Mouse (Mus musculus) thymus, postnatal 36 days (tissue): ENCODE measurements around the gene Cep55.
A peak's percentile ranks its signal among the peaks of the same experiment; 100 is the strongest.

Experiments
- DNase-seq, 2 experiments: peaks; one replicate each; pipeline ENCODE4 v3.0.0; 2022; ENCODE audit warnings: mixed read lengths in 2 of 2

Cep55 gene

DNA sequence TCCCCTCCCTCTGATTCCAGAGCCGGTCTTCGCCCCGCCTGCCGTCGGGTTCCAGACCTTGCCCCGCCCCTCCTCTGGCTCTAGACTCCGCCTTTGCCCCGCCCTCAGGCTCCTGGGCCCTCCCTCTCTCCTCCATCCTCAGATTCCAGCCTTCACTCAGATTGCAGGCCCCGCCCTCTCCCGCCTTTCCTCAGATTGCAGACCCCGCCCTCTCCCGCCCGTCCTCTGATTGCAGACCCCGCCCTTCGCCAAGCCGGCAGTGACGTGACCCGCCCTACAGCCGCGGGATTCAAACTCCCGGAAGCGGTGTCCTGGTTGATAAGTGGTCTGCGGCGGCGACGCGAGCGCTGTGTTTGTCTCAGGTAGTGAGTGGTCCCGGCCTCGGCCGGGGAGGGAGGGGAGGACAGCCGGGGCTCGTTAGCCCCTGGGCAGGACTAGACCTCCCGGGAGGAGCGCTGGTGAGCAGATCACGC, at the start of gene Cep55:
TSS of gene Cep55 (plus strand) at position 292 of the 473 bp plus-strand sequence.
- DNase-seq, result peak; percentile 97

DNA sequence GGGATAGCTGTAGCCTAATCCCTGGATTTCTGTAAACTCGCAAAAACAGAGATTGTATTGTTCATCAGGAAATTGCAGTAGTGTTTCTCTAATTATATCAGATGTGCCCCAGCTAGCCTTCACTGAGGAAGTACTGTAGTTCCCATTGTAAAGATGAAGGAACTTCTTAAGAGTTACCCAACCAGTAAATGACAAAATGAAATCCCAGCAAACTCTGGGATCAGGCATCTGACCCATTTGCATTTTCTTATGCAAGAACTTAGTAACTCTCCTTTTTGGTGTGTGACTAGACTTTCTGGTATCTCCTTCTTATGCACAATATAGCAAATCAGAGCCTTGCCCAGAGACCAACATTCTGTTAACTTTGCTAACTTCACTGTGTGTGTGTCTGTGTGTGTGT, 43.4 kb upstream of the Cep55 start:
- no peak for DNase-seq

DNA sequence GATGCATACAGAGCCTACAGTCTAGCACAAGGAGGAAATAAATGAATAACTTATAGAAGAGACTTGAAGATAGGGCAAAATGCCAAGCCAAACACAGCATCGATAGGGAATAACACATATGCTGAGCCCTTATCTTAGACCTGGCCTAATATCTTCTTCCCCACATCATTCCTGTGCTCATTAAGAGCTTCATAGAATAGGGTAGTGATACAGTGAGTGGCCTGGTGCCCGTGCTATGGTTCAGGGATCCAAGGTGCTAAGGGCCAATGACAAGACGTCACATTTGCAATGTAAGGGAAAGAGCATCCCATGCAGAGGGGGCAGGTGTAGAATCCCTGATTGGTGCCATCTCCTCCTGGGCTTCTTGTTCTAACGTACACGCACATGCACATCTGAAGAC, 40.4 kb upstream of the Cep55 start:
- no peak for DNase-seq

DNA sequence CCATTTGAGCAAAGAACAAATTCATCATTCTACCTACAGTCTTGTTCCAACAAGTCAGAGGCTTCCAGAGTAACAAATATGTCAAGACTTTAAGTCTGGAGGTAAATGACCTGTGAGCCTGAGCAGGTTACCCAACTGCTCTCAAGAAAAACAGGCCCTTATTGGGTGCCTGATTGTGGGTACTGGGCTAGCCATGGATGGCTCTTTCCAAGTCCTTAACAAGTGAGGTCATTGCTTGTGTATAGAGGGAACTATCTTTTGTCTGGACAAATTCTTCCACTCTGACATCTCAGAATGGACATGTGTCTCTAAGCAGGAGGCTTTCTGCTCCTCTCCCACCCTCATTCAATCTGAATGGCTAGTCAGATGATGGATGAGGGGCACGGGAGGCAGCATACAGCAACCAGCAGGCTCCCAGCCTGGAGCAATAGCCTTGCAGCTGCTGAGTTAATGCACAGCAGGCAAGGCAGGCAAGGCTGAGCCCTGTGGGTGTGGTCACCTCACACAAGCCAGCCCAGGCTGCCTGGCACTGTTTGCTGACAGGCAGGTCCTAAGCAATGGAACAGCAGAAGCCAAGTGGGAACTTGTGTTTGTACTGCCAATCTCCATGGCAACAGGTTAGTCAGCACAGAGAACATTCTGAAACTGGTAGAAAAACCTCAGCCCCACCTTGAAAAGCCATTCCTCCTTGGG, 39.5 kb upstream of the Cep55 start:
- DNase-seq, result no peak

- DNase-seq, result no peak
Observed at GRCm38 (mm10) chr19:38015873-38016254, 38.9 kb upstream of the Cep55 start.

DNA sequence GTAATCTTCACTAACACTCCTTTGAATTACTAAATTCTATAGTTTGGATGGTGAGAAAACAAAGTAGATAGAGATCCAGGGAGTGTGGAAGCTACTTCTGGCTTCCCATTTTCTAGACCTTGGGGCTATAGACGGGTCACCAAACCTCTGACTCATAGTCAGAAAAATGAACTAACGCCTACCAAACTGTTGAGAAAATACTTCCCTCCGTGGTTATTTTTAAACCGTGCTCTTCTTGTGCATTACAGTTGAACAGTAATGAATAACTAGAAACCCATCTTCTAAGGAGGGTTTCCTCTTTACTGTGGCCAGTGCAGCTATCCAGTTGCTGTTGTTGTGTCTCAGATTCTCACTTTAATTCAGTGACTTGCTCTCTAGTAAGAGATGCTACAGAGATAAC, 32.1 kb upstream of the Cep55 start:
- no peak for DNase-seq

DNA sequence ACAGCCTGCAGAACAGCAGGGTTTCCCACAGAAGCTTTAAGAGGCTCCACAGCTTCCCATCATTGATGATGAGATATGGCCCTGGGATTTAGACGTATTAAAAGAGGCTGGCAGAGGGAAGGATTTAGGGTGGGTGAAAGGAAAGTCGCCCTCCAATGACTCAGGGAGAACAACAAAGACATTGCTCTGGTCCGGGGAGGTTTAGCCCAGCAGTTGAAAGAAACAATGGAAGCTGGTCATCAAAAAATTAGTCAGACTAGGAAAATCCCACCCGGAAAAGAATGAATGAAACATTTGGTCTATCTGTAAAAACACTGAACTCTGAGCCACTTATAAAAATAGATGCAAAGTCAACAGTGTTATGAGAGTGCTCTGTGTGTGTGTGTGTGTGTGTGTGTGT, 31.2 kb upstream of the Cep55 start:
- no peak for DNase-seq

GRCm38 (mm10) chr19:38025254-38026041, 29.4 kb upstream of the Cep55 start:
- DNase-seq, result no peak

- peak; percentile 8 to 12 for DNase-seq
Observed at GRCm38 (mm10) chr19:38026211-38026624, 28.6 kb upstream of the Cep55 start.

DNA sequence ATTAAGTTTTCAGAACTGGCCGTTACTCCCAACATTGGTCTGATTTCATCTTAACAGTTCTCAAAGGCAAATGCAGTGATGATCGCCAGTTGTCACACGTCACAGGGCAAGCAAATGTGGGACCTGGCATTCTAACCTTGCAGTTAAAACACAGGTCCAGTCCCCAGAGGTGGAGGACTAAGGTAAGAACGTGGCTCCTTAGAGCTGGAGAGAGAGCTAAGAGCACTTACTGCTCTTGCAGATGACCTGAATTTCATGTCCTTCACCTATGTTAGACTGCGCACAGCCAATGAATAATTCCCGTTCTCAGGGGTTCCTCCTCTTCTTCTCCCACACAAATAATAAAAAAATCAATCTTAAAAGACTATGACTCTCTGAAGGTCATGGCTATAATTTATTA, 27.4 kb upstream of the Cep55 start:
- DNase-seq, result no peak

GRCm38 (mm10) chr19:38027881-38028521, 26.8 kb upstream of the Cep55 start:
- DNase-seq, result no peak

DNA sequence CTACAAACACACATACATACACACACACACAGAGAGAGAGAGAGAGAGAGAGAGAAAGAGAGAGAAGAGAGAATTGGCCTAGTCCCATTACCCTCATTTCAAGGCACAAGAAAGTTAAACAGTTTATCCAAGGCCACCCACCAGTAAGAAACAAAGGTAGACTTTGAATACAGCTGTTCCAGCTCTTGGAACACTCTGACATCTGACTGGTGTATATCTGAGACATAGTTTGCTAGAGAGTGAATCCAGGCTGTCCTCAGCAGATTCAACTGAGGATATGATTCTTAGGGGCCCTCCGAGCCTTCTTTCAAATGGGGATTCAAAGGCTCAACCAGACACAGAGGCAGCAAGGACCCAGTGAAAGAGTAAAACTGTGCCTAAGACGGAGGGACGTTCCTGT, 25.5 kb upstream of the Cep55 start:
- DNase-seq, result no peak

DNA sequence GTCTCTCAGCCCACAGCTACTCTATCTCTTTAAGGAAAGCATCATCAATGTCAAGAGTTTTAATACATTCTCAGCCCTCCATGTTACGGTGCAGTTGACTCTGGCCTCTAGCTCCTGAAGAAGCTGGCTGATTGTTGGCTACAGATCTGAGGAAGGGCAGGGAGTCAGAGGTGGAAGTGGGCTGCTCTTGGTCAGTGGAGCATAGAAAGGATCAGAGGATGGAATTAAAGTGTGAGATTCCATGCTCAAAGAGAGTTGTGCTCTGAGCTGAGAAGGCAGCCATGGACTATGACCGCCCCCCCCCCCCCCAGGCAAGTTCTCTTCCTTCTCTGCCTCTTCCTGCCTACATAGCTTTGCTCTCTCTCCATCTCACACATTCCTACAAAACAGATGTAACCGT, 24.9 kb upstream of the Cep55 start:
- DNase-seq, result no peak

- peak; percentile 41 to 61 for DNase-seq
Observed at GRCm38 (mm10) chr19:38030673-38031137, 24.1 kb upstream of the Cep55 start.

DNA sequence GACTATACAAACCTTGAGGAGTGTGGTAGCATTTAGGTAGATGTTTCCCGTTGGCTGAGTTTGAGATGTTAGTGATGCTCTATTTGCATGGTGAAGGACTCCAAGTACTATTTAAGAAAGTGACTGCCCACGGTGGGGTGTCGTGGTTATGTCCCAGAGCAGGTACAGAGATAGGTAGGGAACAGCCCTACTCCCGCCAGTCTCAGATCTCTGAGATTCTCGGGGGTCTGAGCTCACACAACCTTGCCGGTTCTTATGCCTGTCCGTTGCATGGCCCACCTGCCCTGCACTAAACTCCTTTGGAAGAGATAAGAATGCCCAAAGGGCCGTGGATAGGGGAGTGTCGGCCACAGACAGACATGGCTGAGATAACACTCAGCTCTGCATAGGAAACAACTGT, 23.7 kb upstream of the Cep55 start:
- DNase-seq, result no peak

DNA sequence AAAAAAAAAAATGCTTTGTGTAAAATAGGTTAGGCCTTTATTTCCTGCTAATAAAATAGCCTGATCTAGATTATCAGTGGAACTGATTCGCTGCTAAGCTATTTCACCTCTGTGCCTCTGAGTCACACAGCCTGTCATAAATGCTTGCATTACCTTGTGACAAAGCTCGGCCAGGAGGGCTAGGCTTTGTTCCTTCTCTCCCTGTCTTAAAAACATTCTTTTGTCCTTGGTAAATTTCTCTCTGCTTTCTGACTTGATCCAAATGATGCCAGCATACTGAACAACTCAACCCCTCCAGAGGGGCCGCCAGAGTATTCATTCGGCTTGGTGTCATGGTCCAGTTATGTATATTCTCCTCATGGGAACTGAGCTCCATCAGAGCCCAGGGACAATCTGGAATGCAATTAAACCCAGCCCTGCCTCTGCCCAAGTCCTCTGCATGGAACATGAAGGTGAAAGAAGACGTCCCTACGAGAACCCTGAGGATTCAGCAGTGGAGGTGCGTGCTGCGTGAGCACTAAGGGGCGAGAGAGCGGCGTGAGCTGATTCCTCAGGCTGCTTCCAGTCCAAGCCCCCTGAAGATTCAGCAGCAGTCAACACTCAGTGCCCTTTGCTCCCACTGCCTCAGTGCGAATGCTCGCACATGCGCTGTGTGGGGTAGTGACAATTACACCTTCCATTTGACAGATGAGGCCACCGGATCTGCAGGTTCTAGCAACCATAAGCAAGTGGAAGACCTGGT, 21.6 kb upstream of the Cep55 start:
- DNase-seq, result no peak

DNA sequence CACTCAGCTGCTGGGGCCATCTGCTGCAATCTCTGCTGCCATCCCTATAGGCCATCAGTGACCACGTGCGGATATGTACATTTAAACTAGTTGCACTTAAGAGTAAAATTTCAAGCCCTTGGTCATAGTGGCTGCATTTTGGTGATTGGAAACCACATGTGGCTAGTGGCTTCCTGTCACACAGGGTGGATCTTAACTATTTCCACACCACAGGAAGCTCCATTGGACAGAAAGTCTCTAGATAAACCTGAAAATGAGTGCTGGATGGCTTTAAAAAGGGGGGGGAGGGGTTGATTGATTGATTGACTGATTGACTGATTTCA, 21.1 kb upstream of the Cep55 start:
- DNase-seq, result no peak

DNA sequence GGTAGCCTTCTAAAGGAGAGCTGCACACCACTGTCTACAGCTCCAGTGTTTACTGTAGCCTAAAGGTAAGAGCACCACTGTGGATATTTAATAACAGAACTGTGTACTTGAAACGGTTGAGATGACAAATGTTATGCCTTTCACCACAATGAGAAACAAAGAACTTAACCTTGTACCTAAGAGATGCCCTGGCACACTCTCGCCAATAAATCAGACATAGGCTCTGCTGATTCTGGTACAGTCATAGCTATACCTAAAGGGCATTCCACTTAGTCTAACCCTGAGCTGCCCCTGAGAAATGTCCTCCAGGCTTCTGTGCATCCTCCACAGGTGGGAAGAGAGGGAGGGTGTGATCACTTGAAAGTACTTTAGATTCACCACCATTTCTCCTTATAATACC, 20.1 kb upstream of the Cep55 start:
- DNase-seq, result no peak

DNA sequence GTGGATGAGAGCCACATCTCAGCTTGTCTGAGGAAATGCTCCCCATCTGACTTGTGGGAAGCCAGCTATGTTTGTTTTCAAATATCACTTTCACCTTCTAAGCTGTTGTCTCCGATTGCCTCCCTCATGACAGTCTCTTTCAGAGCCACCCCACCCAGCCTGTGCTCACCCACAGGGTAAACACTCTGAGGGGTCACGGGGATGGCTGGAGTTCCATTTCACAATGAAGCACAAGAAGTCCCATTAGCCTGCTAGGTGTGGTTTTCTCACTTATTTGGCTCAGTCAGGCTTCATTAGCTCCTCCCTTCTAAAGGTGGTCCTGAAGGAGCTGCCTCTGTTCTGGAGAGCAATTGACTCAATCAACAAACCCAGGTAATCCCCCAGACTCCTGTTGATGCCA, 19.0 kb upstream of the Cep55 start:
- DNase-seq, result no peak

DNA sequence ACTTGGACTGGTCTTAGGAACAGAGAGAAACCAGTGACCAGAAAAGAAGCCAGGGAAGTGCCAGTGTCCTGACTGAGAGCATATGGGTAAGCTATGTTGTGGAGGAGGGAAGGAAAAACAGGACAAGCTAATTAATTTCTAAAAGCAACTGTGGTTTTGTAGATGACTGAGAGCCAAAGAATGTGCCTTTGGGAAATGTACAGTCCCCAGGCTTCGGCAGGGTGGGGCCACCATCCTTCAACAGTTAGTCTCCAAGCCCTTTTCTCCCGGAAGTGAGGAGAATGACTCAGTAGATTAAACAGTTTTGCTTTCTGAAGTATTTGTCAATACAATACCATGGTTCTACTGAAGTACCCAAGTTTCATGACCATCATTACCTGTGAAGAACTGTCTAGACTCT, 16.5 kb upstream of the Cep55 start:
- no peak for DNase-seq

DNA sequence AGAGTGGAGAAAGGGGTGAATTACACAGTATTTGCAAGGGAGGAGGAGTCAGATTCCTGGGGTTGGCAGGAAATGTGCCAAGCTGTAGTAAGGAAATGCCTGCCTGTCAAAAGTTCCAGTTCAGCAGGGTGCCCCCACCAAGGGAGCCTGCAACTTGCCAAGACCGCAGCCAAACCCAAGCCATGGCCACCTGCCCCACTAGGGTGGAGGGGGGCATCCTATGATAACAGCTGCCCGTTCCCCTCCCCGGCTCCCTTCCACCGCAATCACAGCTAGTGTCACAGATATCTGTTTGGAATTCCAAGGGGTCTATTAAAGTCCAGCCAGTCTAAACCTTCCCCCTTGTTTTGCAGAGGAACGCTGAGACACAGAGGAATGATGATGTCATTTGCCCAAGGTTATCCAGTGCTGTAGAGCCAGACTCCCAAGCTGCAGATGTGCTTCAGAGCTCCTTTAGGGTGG, 12.5 kb upstream of the Cep55 start:
- DNase-seq, result no peak

GRCm38 (mm10) chr19:38043281-38043981, 11.4 kb upstream of the Cep55 start, which contains the start of gene Myof:
Myof (minus strand) TSS chr19:38043577.
- DNase-seq, result peak; percentile 35 to 38
